Mouse (Mus musculus) urinary bladder, postnatal 4 days (tissue): Measurements from ENCODE around the gene Zswim8.
"Not testable (repeated sequence)": the region's sequence is repeated elsewhere in the genome, so short reads cannot be mapped to it uniquely, and the experiment has no call there.

Experiments used
- DNase-seq, 2 experiments: peaks; one replicate each; pipeline ENCODE4 v3.0.0; 2021 to 2022; ENCODE audit warnings: low spot score in 2 of 2

The Zswim8 gene

DNA sequence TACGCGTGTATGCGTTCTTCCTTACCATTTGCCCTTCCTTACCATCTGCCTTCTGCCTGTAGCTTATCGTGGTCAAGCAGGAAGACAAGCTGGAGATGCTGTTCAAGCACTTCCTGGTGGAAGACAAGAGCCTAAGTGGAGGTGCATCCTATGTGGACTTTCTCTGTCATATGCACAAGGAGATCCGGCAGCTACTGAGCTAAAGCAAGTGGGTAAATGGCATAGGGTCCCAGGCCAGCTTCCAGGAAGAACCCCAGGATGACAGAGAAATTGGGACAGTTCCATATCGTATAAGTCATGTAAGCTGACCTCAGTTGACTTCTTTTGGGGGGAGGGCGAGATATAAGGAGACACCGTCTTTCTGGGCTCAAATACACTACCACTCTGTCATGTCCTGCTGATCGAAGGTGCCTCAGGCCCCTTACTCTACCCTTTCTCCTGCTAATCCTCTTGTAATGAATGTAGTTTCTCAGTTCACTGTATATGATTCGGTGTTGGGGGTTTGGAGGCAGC, 13.7 kb upstream of the Zswim8 start:
- DNase-seq: no peak

DNA sequence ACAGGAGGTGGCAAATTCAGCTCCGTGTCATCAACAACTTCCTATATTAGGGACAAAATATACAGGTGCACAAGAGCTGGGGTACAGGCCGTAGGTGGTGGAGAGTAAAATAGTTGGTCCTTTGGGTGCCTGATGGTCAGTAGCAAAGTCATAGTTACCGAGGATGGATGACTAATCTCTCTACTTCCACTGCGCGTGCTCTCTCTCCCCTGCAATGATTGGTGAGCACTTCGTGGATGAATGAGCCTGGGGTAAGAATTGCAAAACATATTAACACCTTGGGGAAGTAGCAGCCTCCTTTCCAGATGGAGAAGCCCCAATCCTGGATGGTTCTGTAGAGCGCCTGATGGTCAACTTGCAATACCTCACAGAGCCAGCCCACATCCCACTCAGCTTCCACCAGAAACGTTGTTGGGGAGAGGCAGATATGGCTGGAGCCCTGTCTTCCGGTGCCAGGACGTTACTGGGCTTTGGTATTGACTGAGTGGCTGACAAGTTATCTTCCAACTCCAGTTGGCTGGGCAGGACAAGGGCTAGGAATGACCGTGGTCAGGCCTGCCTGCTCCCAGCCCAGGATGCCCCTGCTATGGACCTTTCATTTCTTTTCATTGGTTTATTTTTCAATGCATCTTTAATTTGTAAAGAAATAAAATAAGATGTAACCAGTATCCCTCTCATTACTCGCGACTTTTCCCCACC, 13.0 kb upstream of the Zswim8 start:
- DNase-seq: no peak

DNA sequence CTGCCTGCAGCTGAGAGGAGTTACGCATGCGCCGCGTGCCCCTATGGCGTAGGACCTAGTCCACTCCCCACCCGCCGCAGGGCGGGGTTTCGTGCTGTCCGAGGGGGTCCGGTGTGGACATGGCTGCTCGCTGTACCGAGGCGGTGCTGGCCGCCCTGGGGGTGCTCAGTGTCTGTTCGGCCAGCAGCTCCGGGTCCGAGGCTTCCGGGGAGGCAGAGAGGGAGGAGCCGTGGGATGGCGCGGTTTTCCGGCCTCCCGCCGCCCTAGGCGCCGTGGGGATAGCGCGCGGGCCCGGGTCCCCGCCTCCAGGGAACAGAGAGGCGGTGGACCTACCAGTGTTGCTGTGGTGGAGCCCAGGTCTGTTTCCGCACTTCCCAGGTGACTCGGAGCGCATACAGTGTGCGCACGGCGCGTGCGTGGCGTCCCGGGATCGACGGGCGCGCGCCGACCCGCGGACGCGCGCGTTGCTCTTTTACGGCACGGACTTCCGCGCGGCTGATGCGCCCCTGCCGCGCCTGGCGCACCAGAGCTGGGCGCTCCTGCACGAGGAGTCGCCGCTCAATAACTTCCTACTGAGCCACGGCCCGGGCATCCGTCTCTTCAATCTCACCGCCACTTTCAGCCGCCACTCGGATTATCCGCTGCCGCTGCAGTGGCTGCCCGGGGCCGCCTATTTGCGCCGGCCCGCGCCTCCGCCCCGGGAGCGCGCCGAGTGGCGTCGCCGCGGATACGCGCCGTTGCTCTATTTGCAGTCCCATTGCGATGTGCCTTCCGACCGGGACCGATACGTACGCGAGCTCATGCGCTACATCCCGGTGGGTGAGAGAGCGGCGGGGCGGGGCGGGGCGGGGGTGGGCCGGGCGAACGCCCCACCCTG, 12.2 kb upstream of the Zswim8 start, which contains the start of gene Fut11:
Gene Fut11 (plus strand): TSS at position 85 of the 877 bp plus-strand sequence.
- DNase-seq: peak; percentile 87 to 88

DNA sequence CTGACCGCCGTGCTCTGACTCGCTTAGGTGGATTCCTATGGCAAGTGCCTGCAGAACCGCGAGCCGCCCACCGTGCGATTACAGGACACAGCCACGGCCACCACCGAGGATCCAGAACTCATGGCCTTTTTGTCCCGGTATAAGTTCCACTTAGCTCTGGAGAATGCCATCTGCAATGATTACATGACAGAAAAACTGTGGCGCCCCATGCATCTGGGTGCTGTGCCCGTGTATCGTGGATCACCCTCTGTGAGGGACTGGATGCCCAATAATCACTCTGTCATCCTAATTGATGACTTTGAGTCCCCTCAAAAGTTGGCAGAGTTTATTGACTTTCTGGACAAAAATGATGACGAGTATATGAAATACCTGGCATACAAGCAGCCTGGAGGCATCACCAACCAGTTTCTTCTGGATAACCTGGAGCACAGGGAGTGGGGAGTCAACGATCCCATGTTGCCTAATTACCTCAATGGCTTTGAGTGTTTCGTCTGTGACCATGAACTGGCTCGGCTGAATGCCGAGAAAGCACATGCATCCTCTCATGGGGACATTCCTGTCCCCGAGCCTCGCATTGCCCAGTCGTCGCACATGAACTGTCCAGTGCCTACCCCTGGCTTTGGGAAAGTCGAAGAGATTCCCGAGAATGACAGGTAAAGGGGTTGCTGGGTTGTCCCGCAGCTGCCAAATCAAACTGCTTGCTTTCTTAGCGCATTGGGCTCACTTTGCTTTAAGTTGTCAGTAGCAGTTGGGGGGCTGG, 11.4 kb upstream of the Zswim8 start:
- DNase-seq: no peak

DNA sequence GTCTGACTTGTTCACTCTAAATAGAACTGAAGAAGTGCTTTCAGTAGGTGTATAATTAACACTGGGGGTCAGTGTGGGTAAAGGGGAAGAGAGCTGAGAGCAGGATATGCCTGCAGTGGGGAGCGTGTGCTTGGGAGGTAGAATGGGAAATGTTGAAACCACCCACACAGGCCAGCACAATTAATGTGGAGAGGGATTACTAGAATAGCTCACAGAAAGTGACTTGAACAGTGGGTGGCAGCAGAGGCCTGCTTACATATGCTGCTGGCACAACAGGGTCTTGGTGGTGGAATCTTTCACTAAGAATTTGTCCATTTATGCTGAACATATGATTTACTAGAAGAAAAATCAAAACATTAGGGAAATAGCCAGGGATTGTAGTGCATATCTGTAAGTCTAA, 10.4 kb upstream of the Zswim8 start:
- DNase-seq: no peak

DNA sequence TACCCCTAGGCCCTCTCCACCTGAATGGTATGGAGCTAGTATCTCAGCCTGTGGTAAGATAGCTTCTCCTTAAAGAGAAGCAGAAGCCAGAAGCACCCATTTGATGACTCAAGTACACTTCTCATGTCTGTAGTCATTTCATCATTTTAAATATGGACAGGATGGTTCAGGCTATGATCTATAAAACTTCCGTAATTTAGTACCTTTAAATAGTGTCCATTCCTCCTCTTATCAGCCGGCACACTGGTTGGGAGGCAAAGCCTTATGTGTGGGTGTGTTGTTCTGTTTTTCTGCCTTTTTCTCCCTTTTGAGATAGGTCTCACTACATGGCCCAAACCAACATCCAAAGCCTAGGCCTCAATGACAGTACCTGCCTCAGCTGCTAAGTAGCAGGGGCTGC, 8.8 kb upstream of the Zswim8 start:
- DNase-seq: no peak

DNA sequence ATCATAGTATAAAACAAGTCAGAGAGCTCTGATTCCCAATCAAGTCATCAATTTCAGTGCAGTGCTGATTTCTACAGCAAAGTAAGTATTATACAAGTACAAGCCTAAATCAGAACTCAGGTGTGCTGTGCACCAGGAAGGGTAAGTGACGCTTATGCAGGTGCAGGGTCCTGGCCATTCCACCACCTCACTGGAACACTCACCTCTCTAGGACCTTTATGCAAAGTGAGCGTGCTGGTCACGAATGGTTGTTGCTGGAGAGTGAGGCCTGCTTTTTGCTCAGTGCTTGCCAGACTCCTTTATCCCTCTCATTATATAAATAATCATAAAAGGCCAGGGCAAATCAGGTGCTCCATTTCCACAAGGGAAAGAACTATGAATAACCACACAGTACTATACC, 7.0 kb upstream of the Zswim8 start:
- DNase-seq: no peak

DNA sequence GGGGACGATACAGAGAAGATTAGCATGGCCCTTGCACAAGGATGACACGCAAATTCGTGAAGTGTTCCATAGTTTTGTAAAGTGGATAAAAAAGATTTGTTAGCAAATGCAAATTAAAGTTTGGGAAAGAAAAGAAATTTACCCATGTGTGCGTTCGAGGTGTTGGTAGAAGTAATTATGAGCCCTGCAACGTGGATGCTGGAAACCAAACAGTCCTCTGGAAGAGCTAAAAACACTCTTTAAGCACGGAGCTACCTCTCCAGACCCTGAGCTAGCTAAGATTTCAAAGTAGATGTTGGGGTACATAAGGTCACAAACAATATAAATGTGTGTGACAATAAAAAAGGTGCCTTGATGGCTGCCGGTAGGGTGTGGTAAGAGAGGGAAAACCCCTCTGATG, 5.8 kb upstream of the Zswim8 start:
- no peak for DNase-seq

DNA sequence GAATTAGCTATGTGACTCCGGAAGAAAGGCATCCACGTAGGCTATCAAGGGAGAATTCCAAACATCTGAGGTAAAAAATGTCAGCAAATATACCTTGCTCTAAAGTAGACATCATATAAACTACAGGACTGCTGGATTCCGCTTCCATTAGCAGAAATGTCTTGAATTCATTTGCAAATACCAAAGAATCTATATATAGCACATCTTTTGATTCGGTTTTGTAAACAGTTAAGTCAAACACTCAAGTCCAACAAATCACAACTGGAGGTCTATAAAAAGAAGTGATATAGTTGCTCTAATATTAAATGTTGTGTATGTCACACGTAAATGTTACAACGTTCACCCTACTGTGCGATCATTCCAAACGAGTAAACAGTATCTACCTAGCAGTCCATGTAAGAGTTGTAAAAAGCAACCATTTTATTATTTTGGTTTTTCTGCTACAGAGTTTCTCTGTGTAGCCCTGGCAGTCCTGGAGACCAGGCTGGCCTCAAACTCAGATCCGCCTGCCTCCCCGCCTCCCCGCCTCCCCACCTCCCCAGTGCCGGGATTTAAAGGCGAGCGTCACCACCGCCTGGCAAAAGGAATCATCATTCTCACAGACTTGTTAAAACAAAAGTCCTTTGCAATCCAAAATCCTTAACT, 5.1 kb upstream of the Zswim8 start:
- DNase-seq: no peak

DNA sequence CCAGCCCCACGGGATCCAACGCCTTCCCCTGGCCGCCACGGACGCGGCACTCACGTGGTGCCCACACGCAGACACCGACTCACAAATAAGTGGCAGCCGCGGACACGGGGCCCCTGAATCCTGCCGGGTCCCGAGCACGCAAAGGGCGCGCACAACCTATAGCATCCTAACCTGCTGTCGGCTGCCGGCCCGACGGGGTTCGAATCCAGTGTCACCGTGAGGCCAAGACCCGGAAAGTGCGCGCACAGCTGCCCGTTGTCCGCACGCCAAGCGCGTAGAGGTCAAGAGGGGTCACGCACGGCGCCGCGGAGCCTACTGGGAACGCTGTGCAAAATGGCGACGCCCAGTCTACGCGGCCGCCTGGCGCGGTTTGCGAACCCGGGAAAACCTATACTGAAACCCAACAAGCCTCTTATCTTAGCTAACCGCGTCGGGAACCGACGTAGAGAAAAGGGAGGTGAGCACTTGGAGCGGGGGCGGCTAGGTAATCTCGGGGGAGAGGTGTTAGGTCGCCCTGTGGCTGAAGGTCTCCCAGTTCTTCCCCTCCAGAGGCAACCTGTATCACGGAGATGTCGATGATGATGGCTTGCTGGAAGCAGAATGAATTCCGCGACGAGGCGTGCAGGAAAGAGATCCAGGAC, 4.5 kb upstream of the Zswim8 start, which contains the start of gene Chchd1:
Gene Chchd1 (plus strand): TSS at position 266 of the 641 bp plus-strand sequence.
- DNase-seq: peak; percentile 87 to 92

DNA sequence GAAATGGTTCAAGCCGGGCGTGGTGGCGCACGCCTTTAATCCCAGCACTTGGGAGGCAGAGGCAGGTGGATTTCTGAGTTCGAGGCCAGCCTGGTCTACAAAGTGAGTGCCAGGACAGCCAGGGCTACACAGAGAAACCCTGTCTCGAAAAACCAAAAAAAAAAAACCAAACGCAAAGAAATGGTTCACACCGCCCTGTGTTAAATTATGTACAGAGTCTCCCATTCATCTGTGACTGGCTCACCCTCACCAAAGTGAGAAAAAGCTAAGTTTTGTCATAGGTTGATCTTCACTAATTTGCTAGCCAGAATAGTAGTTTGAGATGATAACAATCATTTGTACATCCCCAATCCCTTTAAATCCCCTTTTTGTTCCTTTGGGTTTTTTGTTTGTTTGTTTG, 3.9 kb upstream of the Zswim8 start:
- not testable (repeated sequence) for DNase-seq

DNA sequence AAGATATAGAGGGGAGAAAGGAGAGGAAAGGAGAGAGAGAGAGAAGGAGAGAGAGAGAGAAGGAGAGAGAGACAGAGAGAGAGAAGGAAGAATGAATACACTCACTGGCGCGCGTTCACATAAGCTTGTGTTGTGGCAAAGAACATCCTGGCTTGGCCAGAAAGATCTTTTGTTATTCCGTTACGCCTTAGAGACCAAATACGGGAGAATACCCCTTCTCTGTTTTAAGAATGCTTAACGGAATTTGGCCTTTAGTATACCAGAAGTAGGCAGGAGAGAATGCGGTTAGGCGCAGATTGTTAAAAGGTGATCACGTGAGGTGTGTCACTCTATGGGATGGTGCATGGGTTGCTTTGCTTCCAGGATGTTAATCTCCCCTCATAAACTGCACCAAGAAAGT, 887 bp downstream of the Zswim8 start:
- DNase-seq: no peak

DNA sequence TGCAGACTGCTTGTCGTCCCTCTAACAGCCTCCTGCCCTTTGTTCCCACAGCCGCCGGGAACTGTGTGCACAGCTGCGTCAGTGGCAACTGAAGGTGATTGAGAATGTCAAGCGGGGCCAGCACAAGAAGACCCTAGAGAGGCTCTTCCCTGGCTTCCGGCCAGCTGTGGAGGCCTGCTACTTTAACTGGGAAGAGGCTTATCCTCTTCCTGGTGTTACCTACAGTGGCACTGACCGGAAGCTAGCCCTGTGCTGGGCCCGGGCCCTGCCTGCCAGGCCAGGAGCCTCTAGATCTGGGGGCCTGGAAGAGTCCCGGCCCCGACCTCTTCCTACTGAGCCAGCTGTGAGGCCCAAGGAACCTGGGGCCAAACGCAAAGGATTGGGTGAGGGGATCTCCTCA, 6.5 kb downstream of the Zswim8 start:
- no peak for DNase-seq

DNA sequence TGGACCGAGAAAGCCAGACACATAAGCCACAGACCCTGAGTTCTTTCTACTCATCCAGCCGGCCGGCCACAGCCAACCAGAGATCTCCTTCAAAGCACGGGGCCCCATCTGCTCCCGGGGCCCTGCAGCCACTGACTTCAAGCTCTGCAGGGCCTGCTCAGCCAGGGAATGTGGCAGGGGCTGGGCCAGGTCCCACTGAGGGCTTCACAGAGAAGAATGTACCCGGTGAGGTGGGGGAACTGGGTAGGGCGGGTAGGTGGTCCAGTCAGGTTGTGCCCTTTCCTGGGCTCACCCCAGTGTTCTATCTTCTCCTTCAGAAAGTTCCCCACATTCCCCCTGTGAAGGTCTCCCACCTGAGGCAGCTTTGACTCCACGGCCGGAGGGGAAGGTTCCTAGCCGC, 11.1 kb downstream of the Zswim8 start:
- DNase-seq: no peak

DNA sequence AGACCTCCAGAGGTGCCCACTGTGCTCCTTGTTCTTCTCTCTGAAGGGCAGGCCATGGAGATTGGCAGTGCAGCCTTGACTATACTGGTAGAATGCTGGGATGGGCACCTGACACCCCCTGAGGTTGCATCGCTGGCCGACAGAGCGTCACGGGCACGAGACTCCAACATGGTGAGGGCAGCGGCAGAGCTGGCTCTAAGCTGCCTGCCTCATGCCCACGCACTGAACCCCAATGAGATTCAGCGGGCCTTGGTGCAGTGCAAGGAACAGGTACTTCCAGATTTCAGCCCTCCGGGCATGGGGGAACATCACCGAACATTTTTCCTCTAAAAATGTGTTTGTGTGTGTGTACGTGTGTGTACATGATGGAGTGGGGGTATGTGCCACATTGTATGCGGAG, 12.4 kb downstream of the Zswim8 start:
- no peak for DNase-seq

DNA sequence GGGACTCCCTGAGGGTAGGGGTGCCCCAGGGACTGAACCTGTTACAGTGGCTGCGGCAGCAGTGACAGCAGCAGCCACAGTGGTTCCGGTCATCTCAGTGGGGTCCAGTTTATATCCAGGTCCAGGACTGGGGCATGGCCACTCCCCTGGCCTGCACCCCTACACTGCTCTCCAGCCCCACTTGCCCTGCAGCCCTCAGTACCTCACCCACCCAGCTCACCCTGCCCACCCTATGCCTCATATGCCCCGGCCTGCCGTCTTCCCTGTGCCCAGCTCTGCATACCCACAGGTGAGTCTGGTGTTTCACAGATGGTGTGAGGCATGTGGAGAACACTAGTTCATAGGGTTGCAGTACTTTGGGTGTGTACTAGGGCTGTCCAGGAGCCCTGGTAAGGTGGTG, 14.0 kb downstream of the Zswim8 start:
- no peak for DNase-seq

DNA sequence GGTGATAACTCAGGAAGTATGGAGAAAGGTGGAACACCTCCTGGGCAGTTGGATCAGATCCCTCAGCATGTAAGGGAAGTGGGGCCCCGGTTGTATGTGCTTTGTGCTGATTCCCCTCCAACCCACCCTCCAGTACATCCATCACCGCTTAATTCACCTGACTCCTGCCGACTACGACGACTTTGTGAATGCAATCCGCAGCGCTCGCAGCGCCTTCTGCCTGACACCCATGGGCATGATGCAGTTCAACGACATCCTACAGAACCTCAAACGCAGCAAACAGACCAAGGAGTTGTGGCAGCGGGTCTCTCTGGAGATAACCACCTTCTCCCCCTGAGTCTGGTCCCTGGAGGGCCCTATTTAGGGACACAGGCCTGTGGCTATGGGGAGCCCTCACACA, 15.7 kb downstream of the Zswim8 start:
- DNase-seq: no peak

DNA sequence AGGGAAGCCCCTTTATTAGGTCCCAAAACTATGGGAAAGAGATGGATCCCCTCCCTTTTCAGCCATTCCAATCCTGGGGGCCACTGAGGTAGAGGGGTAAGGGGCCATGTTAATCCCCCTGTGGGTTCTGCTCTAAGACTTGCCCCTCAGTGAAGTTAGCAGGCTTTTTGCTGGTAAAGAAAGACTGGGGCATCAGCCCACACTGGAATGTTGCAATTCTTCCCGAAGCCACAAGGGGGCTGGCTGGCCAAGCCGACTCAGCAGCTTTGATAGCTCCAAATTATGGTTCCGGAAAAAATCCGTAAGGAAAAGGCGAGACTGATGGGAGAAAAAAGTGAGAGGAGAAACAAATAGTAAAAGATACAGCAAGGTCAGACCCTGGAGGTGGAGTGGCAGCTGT, 16.7 kb downstream of the Zswim8 start:
- peak in 1 of 2 experiments; percentile 76 for DNase-seq

DNA sequence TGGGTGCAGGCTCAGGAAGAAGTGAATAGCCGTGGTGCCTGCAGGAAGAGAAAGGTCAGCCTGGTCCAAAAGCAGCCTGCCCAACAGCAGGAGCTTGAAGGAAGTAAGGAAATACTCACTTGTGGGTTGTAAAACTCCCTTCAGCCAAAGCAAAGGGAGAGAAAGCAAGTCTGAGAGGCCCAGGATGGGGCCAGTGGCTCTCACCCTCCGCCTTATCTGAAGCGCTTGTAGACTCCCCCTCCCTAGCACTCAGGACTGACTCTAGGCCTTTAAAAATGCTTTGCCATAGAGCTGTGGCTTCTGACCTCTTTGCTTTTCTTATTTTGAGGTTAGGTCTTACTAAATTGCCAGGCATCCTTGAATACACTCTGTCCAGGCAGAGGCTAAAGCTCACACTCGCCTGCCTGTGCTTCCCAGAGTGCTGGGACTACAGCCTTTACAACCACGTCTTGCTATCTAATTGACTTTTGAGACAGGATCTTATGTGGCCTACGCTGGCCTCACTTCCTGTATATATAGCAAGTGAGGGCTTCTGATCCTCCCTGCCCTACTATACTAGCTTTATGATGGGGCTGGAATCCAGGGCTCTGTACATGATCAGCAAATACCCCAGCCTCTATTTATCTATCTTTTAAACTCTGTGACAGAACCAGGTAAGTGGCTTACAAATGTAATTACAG, 18.4 kb downstream of the Zswim8 start:
- no peak for DNase-seq

DNA sequence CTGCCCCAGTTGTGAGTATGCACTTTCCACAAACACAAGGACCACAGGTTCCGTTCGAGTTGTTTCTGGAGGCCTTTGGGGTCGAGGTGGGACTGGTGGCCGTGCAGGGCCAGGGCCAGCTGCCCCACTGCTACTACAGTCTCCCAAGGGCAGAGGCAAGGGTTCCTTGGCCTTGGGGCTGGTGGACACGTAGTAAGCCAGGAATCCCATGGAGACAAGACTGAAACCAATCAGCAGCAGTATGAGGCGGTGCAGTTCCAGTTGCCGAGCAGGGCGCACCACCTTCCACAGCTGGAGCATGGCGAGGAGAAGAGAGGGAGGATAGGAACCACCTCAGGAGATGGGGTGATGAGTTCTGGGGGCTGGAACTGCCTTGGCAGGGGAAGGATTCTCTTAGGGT, 22.5 kb downstream of the Zswim8 start:
- no peak for DNase-seq
